Mouse (Mus musculus) G1E (cell line): ENCODE measurements around the gene 1700042G07Rik. TPM values are rescaled to one million over a fixed set of nuclear protein-coding genes. Genes with fewer than 3 reads are reported as not detected.

ENCODE experiments used
- ATAC-seq: 2 replicates; pipeline ENCODE4 v1.8.0; 2016; ENCODE audit warnings: mild to moderate bottlenecking; ENCODE audit not compliant: insufficient number of reproducible peaks, poor library complexity, low FRiP score, severe bottlenecking; ENCODE audit errors: extremely low read depth
- DNase-seq: peaks from one replicate; pipeline ENCODE4 v3.0.0; 2012; ENCODE audit warnings: low spot score
- H3K27me3 ChIP-seq: 2 replicates; pipeline ENCODE4 v1.6.1; 2012; ENCODE audit warnings: mild to moderate bottlenecking, low read length, inconsistent platforms; ENCODE audit not compliant: insufficient read depth
- H3K36me3 ChIP-seq: replicated peaks from 2 replicates; pipeline ENCODE3; 2012; ENCODE audit warnings: mild to moderate bottlenecking, inconsistent platforms
- H3K4me1 ChIP-seq: 2 replicates; pipeline ENCODE4 v1.6.1; 2012; ENCODE audit warnings: low read depth, low read length, inconsistent platforms, mixed read lengths; ENCODE audit not compliant: insufficient read depth
- H3K4me3 ChIP-seq: 2 replicates; pipeline ENCODE4 v1.5.1; 2012; ENCODE audit warnings: low read depth, mild to moderate bottlenecking, inconsistent platforms, low read length, moderate library complexity, mixed read lengths
- H3K9me3 ChIP-seq: replicated peaks from 2 replicates; pipeline ENCODE4 v1.6.1; 2012; ENCODE audit warnings: inconsistent platforms
- CTCF ChIP-seq: IDR thresholded peaks from 2 replicates; pipeline ENCODE4 v1.5.1; 2012; ENCODE audit warnings: low read depth, low read length, inconsistent platforms, mixed read lengths
- GATA1 ChIP-seq: IDR thresholded peaks from 2 replicates; pipeline ENCODE4 v1.6.1; 2012; ENCODE audit warnings: borderline replicate concordance, low read length, inconsistent platforms, mixed read lengths
- GATA2 ChIP-seq: IDR thresholded peaks from 2 replicates; pipeline ENCODE4 v1.6.1; 2012; ENCODE audit warnings: low read depth, low read length, inconsistent platforms, borderline replicate concordance
- POLR2AphosphoS5 ChIP-seq: IDR thresholded peaks from 2 replicates; pipeline ENCODE4 v1.6.1; 2012; ENCODE audit warnings: low read depth, low read length, inconsistent platforms; ENCODE audit not compliant: insufficient replicate concordance
- TAL1 ChIP-seq: conservative IDR thresholded peaks from 2 replicates; pipeline ENCODE4 v1.6.1; 2012; ENCODE audit warnings: low read depth, low read length, inconsistent platforms, mixed read lengths
- polyA plus RNA-seq: library from polyadenylated mRNA; stranded (reverse); fragments of >175 nt; gene quantifications from 2 replicates; pipeline ENCODE4 v1.2.3, GENCODE M21; 2012
- total RNA-seq, 2 experiments: library from RNA; stranded (forward) in 1 of 2; stranded (reverse) in 1 of 2; fragments of 200-1000 nt in 1 of 2; fragments of >200 nt in 1 of 2; fragmentation: Nextera tagmentation in 1 of 2; gene quantifications; 2 replicates each; pipeline ENCODE4 v1.2.3; 2014 to 2017

The 1700042G07Rik gene
- total and polyA plus RNA-seq, 3 experiments, result not detected

GRCm38 (mm10) chr4:116137421-116137996 is 35.7 kb upstream of the 1700042G07Rik start:
- Histone ChIP-seq H3K4me3 (no peak overlapping the region), H3K36me3 (peaks cover 55% of the 10 kb centered on the region), H3K9me3 (no peaks in the 10 kb centered on the region), H3K4me1 (peaks cover 38% of the 10 kb centered on the region), H3K27me3 (peaks cover 16% of the 10 kb centered on the region)
- DNase-seq (no peak), ATAC-seq (no peak)
- no peak for TF ChIP-seq GATA2
- TF ChIP-seq POLR2AphosphoS5, result no peak
- no peak for TF ChIP-seq TAL1
- TF ChIP-seq CTCF, result no peak
- TF ChIP-seq GATA1, result no peak

- H3K4me1 ChIP-seq, result peaks cover 27% of the 10 kb centered on the region
- ATAC-seq, result no peak
- H3K27me3 ChIP-seq, result peaks cover 39% of the 10 kb centered on the region
- DNase-seq, result no peak
- no peaks in the 10 kb centered on the region for H3K9me3 ChIP-seq
- H3K4me3 ChIP-seq, result no peak overlapping the region
- peaks cover 29% of the 10 kb centered on the region for H3K36me3 ChIP-seq
- TF ChIP-seq TAL1, result no peak
- no peak for TF ChIP-seq GATA2
These were observed 32.2 kb upstream of the 1700042G07Rik start for GRCm38 (mm10) chr4:116140801-116141574.

GRCm38 (mm10) chr4:116141736-116142135 is 31.4 kb upstream of the 1700042G07Rik start:
- Histone ChIP-seq H3K9me3 (no peaks in the 10 kb centered on the region), H3K36me3 (peaks cover 21% of the 10 kb centered on the region), H3K27me3 (peaks cover 39% of the 10 kb centered on the region), H3K4me3 (no peak overlapping the region), H3K4me1 (peaks cover 26% of the 10 kb centered on the region)
- TF ChIP-seq GATA2, result no peak
- no peak for TF ChIP-seq POLR2AphosphoS5
- TF ChIP-seq CTCF, result no peak
- TF ChIP-seq GATA1, result no peak
- TF ChIP-seq TAL1, result no peak
- ATAC-seq, result no peak
- no peak for DNase-seq

GRCm38 (mm10) chr4:116142269-116142668 is 30.9 kb upstream of the 1700042G07Rik start:
- Histone ChIP-seq H3K4me1 (peaks cover 24% of the 10 kb centered on the region), H3K27me3 (peaks cover 39% of the 10 kb centered on the region)
- DNase-seq, result no peak

DNA sequence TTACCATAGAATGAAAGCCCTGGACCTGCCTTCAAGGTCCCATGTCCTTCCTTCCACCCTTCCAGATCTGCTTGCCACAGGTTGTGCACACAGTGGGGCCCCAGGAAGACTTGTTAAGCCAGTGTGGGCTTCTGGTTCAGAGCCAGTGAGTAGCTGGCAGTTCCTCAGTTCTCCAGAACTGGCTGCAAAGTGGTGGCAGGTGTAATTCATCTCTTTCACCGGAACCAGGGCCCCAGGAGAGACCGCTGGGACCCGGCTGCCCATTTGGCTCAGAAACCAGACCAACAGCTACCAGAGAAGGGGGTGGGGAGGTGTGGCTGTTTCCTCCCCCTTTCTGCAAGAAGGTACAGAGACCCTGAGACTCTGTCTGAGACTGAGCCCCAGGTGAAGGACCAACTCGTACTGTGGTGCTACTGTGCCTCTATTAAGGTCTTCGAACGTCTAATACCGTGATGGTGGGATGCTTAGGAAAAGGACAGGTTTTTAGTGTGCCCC is 29.8 kb upstream of the 1700042G07Rik start:
- H3K4me1 ChIP-seq, result peaks cover 21% of the 10 kb centered on the region
- peaks cover 10% of the 10 kb centered on the region for H3K36me3 ChIP-seq
- ATAC-seq, result no peak
- peaks cover 39% of the 10 kb centered on the region for H3K27me3 ChIP-seq
- H3K9me3 ChIP-seq, result peaks cover 5% of the 10 kb centered on the region
- no peak for TF ChIP-seq GATA1
- no peak for TF ChIP-seq POLR2AphosphoS5
- no peak for TF ChIP-seq TAL1
- no peak for TF ChIP-seq GATA2
- no peak for TF ChIP-seq CTCF
- DNase-seq, result no peak
- no peak overlapping the region for H3K4me3 ChIP-seq

More at GRCm38 (mm10) chr4:116142269-116142668, 30.9 kb upstream of the 1700042G07Rik start:
- peaks cover 3% of the 10 kb centered on the region for H3K9me3 ChIP-seq
- no peak overlapping the region for H3K4me3 ChIP-seq
- H3K36me3 ChIP-seq, result peaks cover 17% of the 10 kb centered on the region
- no peak for ATAC-seq
- TF ChIP-seq GATA1 (no peak), GATA2 (no peak), TAL1 (no peak), POLR2AphosphoS5 (no peak), CTCF (no peak)

DNA sequence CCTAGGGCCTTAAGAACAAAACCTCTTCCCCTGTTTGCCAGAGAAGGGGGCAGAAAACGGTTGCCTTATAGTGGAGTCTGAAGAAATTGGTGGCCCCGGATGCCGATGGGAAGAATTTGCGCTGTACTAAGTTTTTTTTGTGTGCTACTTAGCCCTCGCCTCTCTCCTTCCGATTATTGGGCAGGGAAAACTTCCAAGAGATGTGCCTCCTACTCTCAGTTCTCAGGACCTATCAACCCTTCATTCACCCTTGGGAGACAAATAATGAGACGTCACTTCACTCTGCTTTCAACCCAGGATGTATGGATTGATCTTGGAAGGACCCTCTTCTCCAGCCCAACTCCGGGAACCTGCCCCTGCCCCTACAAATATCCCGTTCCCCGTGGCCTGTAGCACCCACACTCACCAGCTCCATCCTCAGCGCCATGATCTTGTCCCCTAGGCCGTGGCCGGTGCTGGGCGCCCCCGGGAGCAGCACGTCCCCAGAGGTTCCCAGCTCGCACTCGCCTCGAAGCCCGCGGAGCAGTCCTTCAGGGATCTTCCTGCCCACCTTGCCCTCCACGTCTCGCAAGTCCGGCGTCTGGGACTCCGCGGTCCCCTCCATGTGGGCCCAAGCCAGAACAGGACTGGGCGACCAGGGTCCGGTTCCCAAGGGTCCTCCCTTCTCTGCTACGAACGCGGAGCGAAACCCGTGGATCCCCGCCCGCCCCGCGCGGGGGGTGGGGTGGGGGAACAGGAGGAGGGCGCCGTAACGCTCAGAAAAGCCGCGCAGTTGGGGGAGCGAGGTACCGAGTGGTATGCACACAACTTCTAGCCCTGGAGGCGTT is 29.1 kb upstream of the 1700042G07Rik start:
- TF ChIP-seq TAL1 (no peak), GATA1 (no peak), CTCF (no peak), GATA2 (no peak)
- H3K27me3 ChIP-seq, result peaks cover 39% of the 10 kb centered on the region
- H3K36me3 ChIP-seq, result peaks cover 8% of the 10 kb centered on the region
- peak; percentile 44 for DNase-seq
- peaks cover 24% of the 10 kb centered on the region for H3K4me1 ChIP-seq
- ATAC-seq, result no peak
- H3K4me3 ChIP-seq, result peak overlapping the region; percentile 72
- peaks cover 5% of the 10 kb centered on the region for H3K9me3 ChIP-seq
